Mouse (Mus musculus): ENCODE results near the gene Scand1. TPM values are rescaled to one million over a fixed set of nuclear protein-coding genes. Genes with fewer than 3 reads are reported as not detected.

The Scand1 gene
- polyA plus RNA-seq, 1 experiment from 2014 or later = 31.3 TPM

GRCm38 (mm10) chr2:156340078-156340477 lies 27.6 kb upstream of the Scand1 start:
- ATAC-seq (ENCODE audit: insufficient read depth, low FRiP score) = no peak
- H3K9me3 ChIP-seq (replicated peaks; ENCODE audit: control insufficient read depth, low read length) = no peaks in the 10 kb centered on the region
- no peak overlapping the region for H3K4me3 ChIP-seq (replicated peaks; ENCODE audit: low read length)
- H3K36me3 ChIP-seq (ENCODE audit: control insufficient read depth, insufficient read depth, low read length) = no peaks in the 10 kb centered on the region
- H3K27me3 ChIP-seq (ENCODE audit: control insufficient read depth, insufficient read depth, low read length) = no peaks in the 10 kb centered on the region
- no peak overlapping the region for H3K4me2 ChIP-seq (ENCODE audit: low read depth, low read length)
- no peaks in the 10 kb centered on the region for H3K4me1 ChIP-seq (ENCODE audit: control insufficient read depth, insufficient read depth, low read length)
- WGBS = 89% methylated on average over 4 of the region's 4 CpGs
- H3K27ac ChIP-seq (ENCODE audit: low read length) = no peak overlapping the region
- H3K9ac ChIP-seq (ENCODE audit: low read length) = no peak overlapping the region

- Histone ChIP-seq H3K27ac (ENCODE audit: low read length) (no peak overlapping the region), H3K9me3 (replicated peaks; ENCODE audit: control insufficient read depth, low read length) (no peaks in the 10 kb centered on the region), H3K4me2 (ENCODE audit: low read depth, low read length) (no peak overlapping the region), H3K4me3 (replicated peaks; ENCODE audit: low read length) (no peak overlapping the region), H3K4me1 (ENCODE audit: control insufficient read depth, insufficient read depth, low read length) (no peaks in the 10 kb centered on the region), H3K9ac (ENCODE audit: low read length) (no peak overlapping the region), H3K27me3 (ENCODE audit: control insufficient read depth, insufficient read depth, low read length) (no peaks in the 10 kb centered on the region), H3K36me3 (ENCODE audit: control insufficient read depth, insufficient read depth, low read length) (no peaks in the 10 kb centered on the region)
- WGBS = 61% methylated on average over 7 of the region's 7 CpGs
- no peak for ATAC-seq (ENCODE audit: insufficient read depth, low FRiP score)
These were observed 19.0 kb upstream of the Scand1 start for GRCm38 (mm10) chr2:156331446-156331965.

GRCm38 (mm10) chr2:156330681-156331080 lies 18.2 kb upstream of the Scand1 start:
- H3K9ac ChIP-seq (ENCODE audit: low read length) = no peak overlapping the region
- H3K4me3 ChIP-seq (replicated peaks; ENCODE audit: low read length) = no peak overlapping the region
- no peak overlapping the region for H3K4me2 ChIP-seq (ENCODE audit: low read depth, low read length)
- H3K27ac ChIP-seq (ENCODE audit: low read length) = no peak overlapping the region
- no peak for ATAC-seq (ENCODE audit: insufficient read depth, low FRiP score)
- no peaks in the 10 kb centered on the region for H3K27me3 ChIP-seq (ENCODE audit: control insufficient read depth, insufficient read depth, low read length)
- WGBS = 81% methylated on average over 1 of the region's 1 CpGs
- no peaks in the 10 kb centered on the region for H3K4me1 ChIP-seq (ENCODE audit: control insufficient read depth, insufficient read depth, low read length)
- H3K9me3 ChIP-seq (replicated peaks; ENCODE audit: control insufficient read depth, low read length) = no peaks in the 10 kb centered on the region
- no peaks in the 10 kb centered on the region for H3K36me3 ChIP-seq (ENCODE audit: control insufficient read depth, insufficient read depth, low read length)

- no peak overlapping the region; the same call in 1 of the 2 replicates for H3K4me3 ChIP-seq (replicated peaks; ENCODE audit: low read length)
- peak overlapping the region; percentile 33 for H3K4me2 ChIP-seq (ENCODE audit: low read depth, low read length)
- peaks cover 10% of the 10 kb centered on the region for H3K4me1 ChIP-seq (ENCODE audit: control insufficient read depth, insufficient read depth, low read length)
- no peaks in the 10 kb centered on the region for H3K27me3 ChIP-seq (ENCODE audit: control insufficient read depth, insufficient read depth, low read length)
- ATAC-seq (ENCODE audit: insufficient read depth, low FRiP score) = peak; percentile 68; the same call in 1 of the 2 replicates
- H3K9me3 ChIP-seq (replicated peaks; ENCODE audit: control insufficient read depth, low read length) = no peaks in the 10 kb centered on the region
- no peaks in the 10 kb centered on the region for H3K36me3 ChIP-seq (ENCODE audit: control insufficient read depth, insufficient read depth, low read length)
- H3K27ac ChIP-seq (ENCODE audit: low read length) = peak overlapping the region; percentile 64
- no peak overlapping the region for H3K9ac ChIP-seq (ENCODE audit: low read length)
- WGBS = 16% methylated on average over 5 of the region's 5 CpGs
These were observed 12.2 kb upstream of the Scand1 start for GRCm38 (mm10) chr2:156324681-156325080.

- WGBS = 37% methylated on average over 6 of the region's 6 CpGs
- Histone ChIP-seq H3K9me3 (replicated peaks; ENCODE audit: control insufficient read depth, low read length) (no peaks in the 10 kb centered on the region), H3K4me2 (ENCODE audit: low read depth, low read length) (peak overlapping the region; percentile 33), H3K9ac (ENCODE audit: low read length) (peak overlapping the region; percentile 44), H3K27ac (ENCODE audit: low read length) (peak overlapping the region; percentile 64), H3K4me1 (ENCODE audit: control insufficient read depth, insufficient read depth, low read length) (peaks cover 10% of the 10 kb centered on the region), H3K27me3 (ENCODE audit: control insufficient read depth, insufficient read depth, low read length) (no peaks in the 10 kb centered on the region), H3K4me3 (replicated peaks; ENCODE audit: low read length) (no peak overlapping the region; the same call in 1 of the 2 replicates), H3K36me3 (ENCODE audit: control insufficient read depth, insufficient read depth, low read length) (no peaks in the 10 kb centered on the region)
- peak; percentile 22; the same call in 1 of the 2 replicates for ATAC-seq (ENCODE audit: insufficient read depth, low FRiP score)
These were observed 11.6 kb upstream of the Scand1 start for GRCm38 (mm10) chr2:156324116-156324588.

GRCm38 (mm10) chr2:156321538-156321937 lies 9.0 kb upstream of the Scand1 start:
- Histone ChIP-seq H3K4me2 (ENCODE audit: low read depth, low read length) (no peak overlapping the region), H3K4me1 (ENCODE audit: control insufficient read depth, insufficient read depth, low read length) (peaks cover 10% of the 10 kb centered on the region), H3K9me3 (replicated peaks; ENCODE audit: control insufficient read depth, low read length) (no peaks in the 10 kb centered on the region), H3K9ac (ENCODE audit: low read length) (no peak overlapping the region), H3K27me3 (ENCODE audit: control insufficient read depth, insufficient read depth, low read length) (no peaks in the 10 kb centered on the region), H3K27ac (ENCODE audit: low read length) (no peak overlapping the region), H3K36me3 (ENCODE audit: control insufficient read depth, insufficient read depth, low read length) (no peaks in the 10 kb centered on the region), H3K4me3 (replicated peaks; ENCODE audit: low read length) (no peak overlapping the region)
- ATAC-seq (ENCODE audit: insufficient read depth, low FRiP score) = no peak
- 89% methylated on average over 6 of the region's 6 CpGs for WGBS

- H3K9ac ChIP-seq (ENCODE audit: low read length) = no peak overlapping the region
- H3K4me3 ChIP-seq (replicated peaks; ENCODE audit: low read length) = no peak overlapping the region
- H3K36me3 ChIP-seq (ENCODE audit: control insufficient read depth, insufficient read depth, low read length) = no peaks in the 10 kb centered on the region
- H3K27me3 ChIP-seq (ENCODE audit: control insufficient read depth, insufficient read depth, low read length) = no peaks in the 10 kb centered on the region
- no peaks in the 10 kb centered on the region; the same call in 1 of the 2 replicates for H3K4me1 ChIP-seq (ENCODE audit: control insufficient read depth, insufficient read depth, low read length)
- no peak for ATAC-seq (ENCODE audit: insufficient read depth, low FRiP score)
- no peak overlapping the region for H3K4me2 ChIP-seq (ENCODE audit: low read depth, low read length)
- no peak overlapping the region for H3K27ac ChIP-seq (ENCODE audit: low read length)
- H3K9me3 ChIP-seq (replicated peaks; ENCODE audit: control insufficient read depth, low read length) = peaks cover 2% of the 10 kb centered on the region; the same call in 1 of the 2 replicates
These were observed 6.0 kb upstream of the Scand1 start for GRCm38 (mm10) chr2:156318491-156318890.

- no peak overlapping the region for H3K4me2 ChIP-seq (ENCODE audit: low read depth, low read length)
- H3K4me3 ChIP-seq (replicated peaks; ENCODE audit: low read length) = no peak overlapping the region
- no peak overlapping the region for H3K9ac ChIP-seq (ENCODE audit: low read length)
- 97% methylated on average over 6 of the region's 6 CpGs for WGBS
- H3K27me3 ChIP-seq (ENCODE audit: control insufficient read depth, insufficient read depth, low read length) = no peaks in the 10 kb centered on the region
- peaks cover 2% of the 10 kb centered on the region; the same call in 1 of the 2 replicates for H3K9me3 ChIP-seq (replicated peaks; ENCODE audit: control insufficient read depth, low read length)
- no peak overlapping the region for H3K27ac ChIP-seq (ENCODE audit: low read length)
- ATAC-seq (ENCODE audit: insufficient read depth, low FRiP score) = no peak
- H3K36me3 ChIP-seq (ENCODE audit: control insufficient read depth, insufficient read depth, low read length) = no peaks in the 10 kb centered on the region
- peaks cover 9% of the 10 kb centered on the region for H3K4me1 ChIP-seq (ENCODE audit: control insufficient read depth, insufficient read depth, low read length)
These were observed 2.3 kb upstream of the Scand1 start for GRCm38 (mm10) chr2:156314811-156315210.

GRCm38 (mm10) chr2:156313153-156313552 lies 649 bp upstream of the Scand1 start:
- Histone ChIP-seq H3K4me2 (ENCODE audit: low read depth, low read length) (peak overlapping the region; percentile 82), H3K36me3 (ENCODE audit: control insufficient read depth, insufficient read depth, low read length) (no peaks in the 10 kb centered on the region), H3K27me3 (ENCODE audit: control insufficient read depth, insufficient read depth, low read length) (no peaks in the 10 kb centered on the region), H3K9me3 (replicated peaks; ENCODE audit: control insufficient read depth, low read length) (peaks cover 2% of the 10 kb centered on the region; the same call in 1 of the 2 replicates), H3K4me1 (ENCODE audit: control insufficient read depth, insufficient read depth, low read length) (peaks cover 9% of the 10 kb centered on the region), H3K27ac (ENCODE audit: low read length) (no peak overlapping the region; the same call in 1 of the 2 replicates), H3K9ac (ENCODE audit: low read length) (peak overlapping the region; percentile 97), H3K4me3 (replicated peaks; ENCODE audit: low read length) (peak overlapping the region; percentile 96)
- no peak for ATAC-seq (ENCODE audit: insufficient read depth, low FRiP score)
- 51% methylated on average over 3 of the region's 3 CpGs for WGBS

Data from stomach, embryonic 16.5 days (tissue).